Mouse (Mus musculus) MEL (cell line): Measurements from ENCODE around the gene Ankmy1. TPM values are rescaled to one million over a fixed set of nuclear protein-coding genes. Genes with fewer than 3 reads are reported as not detected.

Experiments
- DNase-seq: peaks from one replicate; pipeline ENCODE4 v3.0.0; 2011; ENCODE audit warnings: low read depth, low spot score
- H3K27ac ChIP-seq: 2 replicates; pipeline ENCODE4 v1.5.1; 2012; ENCODE audit warnings: low read depth, mild to moderate bottlenecking, control low read depth, low read length, moderate library complexity; ENCODE audit not compliant: control insufficient read depth
- H3K27me3 ChIP-seq, 2 experiments: fragments of 150-350 bp in 1 of 2; sonication (generic) in 1 of 2; 2 replicates each; pipeline ENCODE4 v1.6.1; 2012; ENCODE audit warnings: low read length in 2 of 2, mild to moderate bottlenecking in 2 of 2, improper control_type of control experiment in 1 of 2, moderate library complexity in 1 of 2; ENCODE audit not compliant: insufficient read depth in 2 of 2, control insufficient read depth in 1 of 2
- H3K36me3 ChIP-seq, 2 experiments: 2 replicates each; pipeline ENCODE4 v1.6.1; 2012 to 2014; ENCODE audit warnings: low read length in 2 of 2, improper control_type of control experiment in 1 of 2, inconsistent platforms in 1 of 2, mild to moderate bottlenecking in 1 of 2; ENCODE audit not compliant: insufficient read depth in 2 of 2, control insufficient read depth in 1 of 2
- H3K4me1 ChIP-seq, 2 experiments: fragments of 150-350 bp in 1 of 2; sonication (generic) in 1 of 2; 2 replicates each; pipeline ENCODE4 v1.6.1; 2012; ENCODE audit warnings: low read length in 2 of 2, improper control_type of control experiment in 1 of 2, mild to moderate bottlenecking in 1 of 2; ENCODE audit not compliant: insufficient read depth in 2 of 2, control insufficient read depth in 1 of 2
- H3K4me3 ChIP-seq, 2 experiments: fragments of 150-350 bp in 1 of 2; sonication (generic) in 1 of 2; 2 replicates each; pipeline ENCODE4 v1.5.1; 2012; ENCODE audit warnings: low read depth in 2 of 2, low read length in 2 of 2, mild to moderate bottlenecking in 2 of 2, moderate library complexity in 2 of 2, control low read depth in 1 of 2, improper control_type of control experiment in 1 of 2; ENCODE audit not compliant: control insufficient read depth in 1 of 2, insufficient read depth in 1 of 2
- H3K79me2 ChIP-seq: 2 replicates; pipeline ENCODE4 v1.6.1; 2012; ENCODE audit warnings: mild to moderate bottlenecking, low read length, moderate library complexity; ENCODE audit not compliant: control insufficient read depth, poor library complexity, insufficient read depth
- H3K9ac ChIP-seq: 2 replicates; pipeline ENCODE4 v1.6.1; 2012; ENCODE audit warnings: low read depth, mild to moderate bottlenecking, control low read depth, low read length, moderate library complexity; ENCODE audit not compliant: control insufficient read depth, poor library complexity, severe bottlenecking
- H3K9me3 ChIP-seq: fragments of 150-350 bp; sonication (generic); replicated peaks from 2 replicates; pipeline ENCODE4 v1.6.1; 2012; ENCODE audit warnings: mild to moderate bottlenecking, low read length, improper control_type of control experiment, moderate library complexity; ENCODE audit not compliant: insufficient read depth
- BHLHE40 ChIP-seq: IDR thresholded peaks from 2 replicates; pipeline ENCODE4 v1.6.1; 2012; ENCODE audit warnings: low read depth, mild to moderate bottlenecking, inconsistent platforms, low read length, improper control_type of control experiment, borderline replicate concordance
- CHD1 ChIP-seq: IDR thresholded peaks from 2 replicates; pipeline ENCODE4 v1.6.1; 2012; ENCODE audit warnings: low read depth, mild to moderate bottlenecking, inconsistent platforms, low read length, improper control_type of control experiment
- CHD2 ChIP-seq: IDR thresholded peaks from 2 replicates; pipeline ENCODE4 v1.6.1; 2011; ENCODE audit warnings: low read length, improper control_type of control experiment
- CTCF ChIP-seq, 3 experiments: IDR thresholded peaks in 2 of 3; conservative IDR thresholded peaks in 1 of 3; 2 replicates each; pipeline ENCODE4 v1.5.1; 2011 to 2012; ENCODE audit warnings: low read length in 3 of 3, low read depth in 2 of 3, mild to moderate bottlenecking in 2 of 3, improper control_type of control experiment in 1 of 3, inconsistent platforms in 1 of 3, mixed read lengths in 1 of 3, moderate library complexity in 1 of 3; ENCODE audit not compliant: control insufficient read depth in 1 of 3, insufficient read depth in 1 of 3, poor library complexity in 1 of 3, severe bottlenecking in 1 of 3
- E2F4 ChIP-seq: IDR thresholded peaks from 2 replicates; pipeline ENCODE4 v1.6.1; 2011; ENCODE audit warnings: low read depth, low read length, improper control_type of control experiment, borderline replicate concordance
- ELF1 ChIP-seq: IDR thresholded peaks from 2 replicates; pipeline ENCODE4 v1.6.1; 2014; ENCODE audit warnings: low read depth, mild to moderate bottlenecking, inconsistent platforms, low read length, improper control_type of control experiment, moderate library complexity
- EP300 ChIP-seq, 2 experiments: IDR thresholded peaks; 2 replicates each; pipeline ENCODE4 v1.6.1; 2011; ENCODE audit warnings: improper control_type of control experiment in 2 of 2, low read length in 2 of 2, low read depth in 1 of 2, mild to moderate bottlenecking in 1 of 2
- ETS1 ChIP-seq: IDR thresholded peaks from 2 replicates; pipeline ENCODE4 v1.6.1; 2012; ENCODE audit warnings: low read depth, mild to moderate bottlenecking, inconsistent platforms, low read length, improper control_type of control experiment, moderate library complexity
- GABPA ChIP-seq: IDR thresholded peaks from 2 replicates; pipeline ENCODE4 v1.6.1; 2012; ENCODE audit warnings: low read depth, mild to moderate bottlenecking, inconsistent platforms, low read length, improper control_type of control experiment, moderate library complexity
- GATA1 ChIP-seq: IDR thresholded peaks from 2 replicates; pipeline ENCODE4 v1.6.1; 2011; ENCODE audit warnings: low read depth, low read length, improper control_type of control experiment
- JUND ChIP-seq: IDR thresholded peaks from 2 replicates; pipeline ENCODE4 v1.6.1; 2011; ENCODE audit warnings: low read depth, mild to moderate bottlenecking, improper control_type of control experiment, low read length
- KAT2A ChIP-seq: conservative IDR thresholded peaks from 2 replicates; pipeline ENCODE4 v1.6.1; 2012; ENCODE audit warnings: low read depth, low read length, improper control_type of control experiment, inconsistent platforms
- MAFK ChIP-seq: IDR thresholded peaks from 2 replicates; pipeline ENCODE4 v1.6.1; 2011; ENCODE audit warnings: low read depth, mild to moderate bottlenecking, low read length, improper control_type of control experiment, borderline replicate concordance
- MAX ChIP-seq: IDR thresholded peaks from 2 replicates; pipeline ENCODE4 v1.6.1; 2011; ENCODE audit warnings: low read length, improper control_type of control experiment
- MAZ ChIP-seq: IDR thresholded peaks from 2 replicates; pipeline ENCODE4 v1.6.1; 2012; ENCODE audit warnings: low read depth, mild to moderate bottlenecking, inconsistent platforms, low read length, improper control_type of control experiment
- MEF2A ChIP-seq: IDR thresholded peaks from 2 replicates; pipeline ENCODE4 v1.6.1; 2014; ENCODE audit warnings: low read depth, mild to moderate bottlenecking, inconsistent platforms, low read length, improper control_type of control experiment; ENCODE audit not compliant: poor library complexity, insufficient replicate concordance, severe bottlenecking; ENCODE audit errors: extremely low read depth
- MXI1 ChIP-seq: IDR thresholded peaks from 2 replicates; pipeline ENCODE4 v1.6.1; 2011; ENCODE audit warnings: mild to moderate bottlenecking, low read depth, low read length, improper control_type of control experiment
- MYB ChIP-seq: IDR thresholded peaks from 2 replicates; pipeline ENCODE4 v1.6.1; 2011; ENCODE audit warnings: mild to moderate bottlenecking, low read depth, low read length, improper control_type of control experiment
- MYC ChIP-seq: IDR thresholded peaks from 2 replicates; pipeline ENCODE4 v1.6.1; 2011; ENCODE audit warnings: low read depth, mild to moderate bottlenecking, low read length, improper control_type of control experiment, moderate library complexity
- NELFE ChIP-seq: IDR thresholded peaks from 2 replicates; pipeline ENCODE4 v1.6.1; 2011; ENCODE audit warnings: low read depth, low read length, improper control_type of control experiment
- NRF1 ChIP-seq: IDR thresholded peaks from 2 replicates; pipeline ENCODE4 v1.6.1; 2014; ENCODE audit warnings: low read depth, mild to moderate bottlenecking, inconsistent platforms, low read length, improper control_type of control experiment, moderate library complexity; ENCODE audit not compliant: poor library complexity, insufficient read depth, severe bottlenecking
- POLR2A ChIP-seq, 2 experiments: IDR thresholded peaks; 2 replicates each; pipeline ENCODE4 v1.6.1; 2011 to 2012; ENCODE audit warnings: low read length in 2 of 2, mild to moderate bottlenecking in 2 of 2, control low read depth in 1 of 2, improper control_type of control experiment in 1 of 2, low read depth in 1 of 2, moderate library complexity in 1 of 2; ENCODE audit not compliant: control insufficient read depth in 1 of 2, insufficient read depth in 1 of 2, poor library complexity in 1 of 2
- POLR2AphosphoS2 ChIP-seq: IDR thresholded peaks from 2 replicates; pipeline ENCODE4 v1.6.1; 2011; ENCODE audit warnings: low read length, improper control_type of control experiment
- POLR2AphosphoS5 ChIP-seq: IDR thresholded peaks from 2 replicates; pipeline ENCODE4 v1.6.1; 2012; ENCODE audit warnings: low read depth, borderline replicate concordance, mild to moderate bottlenecking, inconsistent platforms, low read length, moderate library complexity, mixed read lengths
- RAD21 ChIP-seq: IDR thresholded peaks from 2 replicates; pipeline ENCODE4 v1.6.1; 2011; ENCODE audit warnings: mild to moderate bottlenecking, low read depth, low read length, improper control_type of control experiment
- RCOR1 ChIP-seq: IDR thresholded peaks from 2 replicates; pipeline ENCODE4 v1.6.1; 2012; ENCODE audit warnings: low read depth, mild to moderate bottlenecking, inconsistent platforms, low read length, improper control_type of control experiment
- SIN3A ChIP-seq: IDR thresholded peaks from 2 replicates; pipeline ENCODE4 v1.6.1; 2012; ENCODE audit warnings: low read length, improper control_type of control experiment, inconsistent platforms
- SMC3 ChIP-seq: IDR thresholded peaks from 2 replicates; pipeline ENCODE4 v1.6.1; 2011; ENCODE audit warnings: low read depth, low read length, improper control_type of control experiment
- TAL1 ChIP-seq: IDR thresholded peaks from 2 replicates; pipeline ENCODE4 v1.6.1; 2012; ENCODE audit warnings: mild to moderate bottlenecking, inconsistent platforms, low read length, moderate library complexity, mixed read lengths
- TBP ChIP-seq: IDR thresholded peaks from 2 replicates; pipeline ENCODE4 v1.8.0; 2011; ENCODE audit warnings: low read depth, low read length, improper control_type of control experiment
- TCF12 ChIP-seq: IDR thresholded peaks from 2 replicates; pipeline ENCODE4 v1.6.1; 2014; ENCODE audit warnings: low read depth, mild to moderate bottlenecking, inconsistent platforms, low read length, improper control_type of control experiment, moderate library complexity
- UBTF ChIP-seq: IDR thresholded peaks from 2 replicates; pipeline ENCODE4 v1.6.1; 2012; ENCODE audit warnings: low read depth, mild to moderate bottlenecking, inconsistent platforms, low read length, improper control_type of control experiment, moderate library complexity, borderline replicate concordance; ENCODE audit not compliant: insufficient read depth
- USF1 ChIP-seq: IDR thresholded peaks from 2 replicates; pipeline ENCODE4 v1.6.1; 2014; ENCODE audit warnings: low read depth, mild to moderate bottlenecking, inconsistent platforms, low read length, improper control_type of control experiment, moderate library complexity
- USF2 ChIP-seq, 2 experiments: IDR thresholded peaks; 2 replicates each; pipeline ENCODE4 v1.6.1; 2011 to 2012; ENCODE audit warnings: improper control_type of control experiment in 2 of 2, low read length in 2 of 2, borderline replicate concordance in 1 of 2, inconsistent platforms in 1 of 2, low read depth in 1 of 2, mild to moderate bottlenecking in 1 of 2; ENCODE audit not compliant: insufficient read depth in 1 of 2
- ZC3H11A ChIP-seq: IDR thresholded peaks from 2 replicates; pipeline ENCODE4 v1.6.1; 2012; ENCODE audit warnings: low read depth, mild to moderate bottlenecking, inconsistent platforms, low read length, improper control_type of control experiment
- ZMIZ1 ChIP-seq: IDR thresholded peaks from 2 replicates; pipeline ENCODE4 v1.6.1; 2012; ENCODE audit warnings: low read depth, mild to moderate bottlenecking, inconsistent platforms, low read length, improper control_type of control experiment, moderate library complexity
- polyA plus RNA-seq, 2 experiments: library from polyadenylated mRNA; stranded (reverse) in 1 of 2; unstranded in 1 of 2; fragments of >175 nt in 1 of 2; fragments of >200 nt in 1 of 2; gene quantifications; 2 replicates each; pipeline versions ENCODE4 v1.2.1 to v1.2.4; 2012; ENCODE audit warnings: low replicate concordance in 2 of 2, low read depth in 1 of 2; ENCODE audit not compliant: insufficient read length in 2 of 2, insufficient read depth in 1 of 2, missing spikeins in 1 of 2
- total RNA-seq: library from RNA; depleted of rRNA; stranded (reverse); fragments of 300-350 nt; gene quantifications from 2 replicates; pipeline ENCODE4 v1.2.3, GENCODE M21; 2012

The Ankmy1 gene
- total and polyA plus RNA-seq, 3 experiments: 0.08 TPM; not detected in 2

DNA sequence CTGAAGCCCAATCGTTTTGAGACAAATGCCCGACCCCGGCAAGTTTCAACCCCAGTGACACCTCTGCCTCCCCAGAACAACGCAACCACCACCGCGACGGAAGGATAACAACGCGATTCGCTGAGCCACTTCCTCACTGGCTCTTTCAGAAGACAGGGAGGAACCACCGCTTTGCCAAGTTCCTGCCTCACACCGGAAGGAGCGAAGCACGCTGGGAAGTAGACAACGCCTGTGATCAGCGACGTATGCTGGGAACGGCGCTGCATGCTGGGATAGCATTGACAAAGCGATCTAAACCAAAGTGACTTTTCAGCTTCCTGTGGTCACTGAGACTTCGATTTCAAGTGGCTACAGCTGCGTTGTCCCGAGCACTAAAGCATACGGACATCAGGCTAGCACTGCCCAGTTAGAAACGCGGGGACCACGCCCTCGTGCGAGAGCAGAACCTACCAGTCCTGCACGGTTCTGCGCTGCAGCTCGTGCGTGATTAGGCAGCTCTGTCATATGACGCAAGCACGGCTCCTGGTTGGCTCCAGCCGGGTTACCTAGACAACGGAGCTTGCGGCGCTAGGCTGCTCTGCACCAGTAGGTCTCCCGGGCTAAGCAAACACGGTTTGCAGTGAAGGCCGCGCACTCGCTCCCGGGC is 31.6 kb upstream of the Ankmy1 start, which contains the start of gene Capn10:
TSS of gene Capn10 (plus strand) at position 195 of the 646 bp plus-strand sequence.
- peak; percentile 100 for DNase-seq
- Histone ChIP-seq H3K9me3 (no peaks in the 10 kb centered on the region), H3K9ac (peak within 1 kb of the TSS; percentile 87), H3K27me3 (no peaks in the 10 kb centered on the region), H3K36me3 (peaks cover 0 to 13% of the 10 kb centered on the region in 2 experiments; a peak in 2 of 4 replicates), H3K79me2 (peaks cover 12% of the 10 kb centered on the region), H3K4me3 (peak within 1 kb of the TSS; percentile 70 to 85), H3K27ac (peak within 1 kb of the TSS; percentile 98), H3K4me1 (peaks cover 4 to 22% of the 10 kb centered on the region in 2 experiments)
- peak; percentile 99 for TF ChIP-seq ELF1
- TF ChIP-seq SIN3A: peak; percentile 98
- peak; percentile 99 for TF ChIP-seq MYC
- no peak for TF ChIP-seq CTCF (IDR thresholded peaks at IDR 0.05 in 2 of 3, conservative IDR thresholded peaks at IDR 0.05 in 1 of 3; ENCODE audit: control insufficient read depth in 1 of 3, insufficient read depth in 1 of 3, low read depth in 2 of 3, low read length in 3 of 3, poor library complexity in 1 of 3, severe bottlenecking in 1 of 3)
- no peak for TF ChIP-seq CHD2
- TF ChIP-seq CHD1: no peak
- TF ChIP-seq POLR2AphosphoS2: peak; percentile 96
- TF ChIP-seq USF1: peak; percentile 98
- TF ChIP-seq KAT2A: peak; percentile 94
- TF ChIP-seq SMC3: no peak
- peak; percentile 39 to 89; a peak in 3 of 4 replicates for TF ChIP-seq USF2 (IDR thresholded peaks at IDR 0.05; ENCODE audit: borderline replicate concordance in 1 of 2, insufficient read depth in 1 of 2, low read depth in 1 of 2, low read length in 2 of 2)
- 0 out of 2 replicates have a peak, but pooled peaks have one; percentile 7 for TF ChIP-seq RCOR1
- no peak for TF ChIP-seq JUND
- no peak for TF ChIP-seq ZC3H11A
- no peak for TF ChIP-seq TAL1
- peak; percentile 98 for TF ChIP-seq MXI1
- TF ChIP-seq TCF12: peak; percentile 57
- TF ChIP-seq UBTF: no peak
- TF ChIP-seq EP300 (IDR thresholded peaks at IDR 0.05; ENCODE audit: low read depth in 1 of 2, low read length in 2 of 2): peak in 1 of 2 experiments; percentile 29; a peak in 1 of 4 replicates
- TF ChIP-seq MAX: peak; percentile 96
- peak; percentile 82 for TF ChIP-seq ZMIZ1
- TF ChIP-seq MEF2A: no peak
- no peak for TF ChIP-seq RAD21
- peak; percentile 80 to 99 for TF ChIP-seq POLR2A (IDR thresholded peaks at IDR 0.05; ENCODE audit: control insufficient read depth in 1 of 2, insufficient read depth in 1 of 2, low read depth in 1 of 2, low read length in 2 of 2, poor library complexity in 1 of 2)
- TF ChIP-seq GATA1: no peak
- TF ChIP-seq TBP: peak; percentile 93
- TF ChIP-seq BHLHE40: peak; percentile 73
- peak; percentile 82; the same call in 1 of the 2 replicates for TF ChIP-seq E2F4
- TF ChIP-seq POLR2AphosphoS5: peak; percentile 76; the same call in 1 of the 2 replicates
- peak; percentile 62 for TF ChIP-seq NRF1
- TF ChIP-seq NELFE: peak; percentile 96
- peak; percentile 82 for TF ChIP-seq ETS1
- no peak for TF ChIP-seq MAZ
- no peak for TF ChIP-seq GABPA
- TF ChIP-seq MYB: 0 out of 2 replicates have a peak, but pooled peaks have one; percentile 21
- TF ChIP-seq MAFK: no peak
